In genomic region chr7:35118099-35118781, GRCm38 (mm10) we compare ENCODE assay signal across 7 mouse cellular contexts. TPM values are rescaled to one million over a fixed set of nuclear protein-coding genes. Genes with fewer than 3 reads are reported as not detected.
DNase-seq lines count a peak whose midpoint lies in the region; ATAC-seq and TF ChIP-seq lines count a peak whose summit lies in the region.

No protein-coding gene starts in this region.

- ATAC-seq in intestine, postnatal 0 days = peak; percentile 26
- ATAC-seq in limb, embryonic 12.5 days (ENCODE audit: insufficient number of reproducible peaks, insufficient read depth, low FRiP score, low TSS enrichment, low read depth) = peak; percentile 64; the same call in 1 of the 2 replicates
- peak; percentile 74 for ATAC-seq in midbrain, embryonic 11.5 days (ENCODE audit: low FRiP score)

- no peaks in the 10 kb centered on the region for H3K9me3 ChIP-seq in embryonic facial prominence, embryonic 10.5 days
- no peaks in the 10 kb centered on the region for H3K9me3 ChIP-seq in intestine, postnatal 0 days (ENCODE audit: control insufficient read depth)
- H3K9me3 ChIP-seq in limb, embryonic 12.5 days = no peaks in the 10 kb centered on the region
- H3K9me3 ChIP-seq in midbrain, embryonic 11.5 days (ENCODE audit: control insufficient read depth, low read length) = no peaks in the 10 kb centered on the region

- H3K27ac ChIP-seq in embryonic facial prominence, embryonic 10.5 days (replicated peaks) = peak overlapping the region; percentile 76
- peak overlapping the region; percentile 96 for H3K27ac ChIP-seq in intestine, postnatal 0 days (ENCODE audit: low read depth, low read length)
- H3K27ac ChIP-seq in limb, embryonic 12.5 days = peak overlapping the region; percentile 64
- H3K27ac ChIP-seq in midbrain, embryonic 11.5 days (ENCODE audit: low read depth, low read length) = no peak overlapping the region

- peaks cover 39% of the 10 kb centered on the region for H3K4me1 ChIP-seq in embryonic facial prominence, embryonic 10.5 days
- 0 out of 2 replicates have a peak, but pooled peaks cover 2% of the 10 kb centered on the region for H3K4me1 ChIP-seq in intestine, postnatal 0 days (replicated peaks; ENCODE audit: control insufficient read depth, insufficient read depth, low read length)
- H3K4me1 ChIP-seq in limb, embryonic 12.5 days (replicated peaks) = peaks cover 18% of the 10 kb centered on the region
- peaks cover 12% of the 10 kb centered on the region for H3K4me1 ChIP-seq in midbrain, embryonic 11.5 days (ENCODE audit: control insufficient read depth, insufficient read depth, low read length)

- peaks cover 92% of the 10 kb centered on the region for H3K27me3 ChIP-seq in embryonic facial prominence, embryonic 10.5 days (replicated peaks; ENCODE audit: low read depth, poor library complexity, severe bottlenecking)
- H3K27me3 ChIP-seq in intestine, postnatal 0 days (replicated peaks; ENCODE audit: control insufficient read depth, insufficient read depth, low read length) = no peaks in the 10 kb centered on the region
- H3K27me3 ChIP-seq in limb, embryonic 12.5 days = peaks cover 82% of the 10 kb centered on the region
- peaks cover 59% of the 10 kb centered on the region for H3K27me3 ChIP-seq in midbrain, embryonic 11.5 days (ENCODE audit: control insufficient read depth, insufficient read depth, low read length)

- peak overlapping the region; percentile 87 for H3K9ac ChIP-seq in intestine, postnatal 0 days (ENCODE audit: low read depth, low read length)
- peak overlapping the region; percentile 63 for H3K9ac ChIP-seq in limb, embryonic 12.5 days (replicated peaks)
- H3K9ac ChIP-seq in midbrain, embryonic 11.5 days (ENCODE audit: low read length) = peak overlapping the region; percentile 54

- peak overlapping the region; percentile 93 for H3K4me2 ChIP-seq in intestine, postnatal 0 days (replicated peaks; ENCODE audit: low read depth)
- peak overlapping the region; percentile 93 for H3K4me2 ChIP-seq in limb, embryonic 12.5 days
- peak overlapping the region; percentile 75 for H3K4me2 ChIP-seq in midbrain, embryonic 11.5 days

- DNase-seq in adrenal gland, postnatal 14 days = peak; percentile 87
- peak; percentile 89 for DNase-seq in embryonic facial prominence, embryonic 10.5 days (ENCODE audit: low spot score)
- DNase-seq in heart, adult 18-20 months = peak; percentile 90 to 91
- DNase-seq in midbrain, embryonic 11.5 days (ENCODE audit: low spot score, missing footprints) = peak; percentile 98
- DNase-seq in skeletal muscle tissue, adult 2 months (ENCODE audit: low read depth, low spot score) = peak; percentile 62

- no peaks in the 10 kb centered on the region for H3K36me3 ChIP-seq in embryonic facial prominence, embryonic 10.5 days (replicated peaks)
- H3K36me3 ChIP-seq in intestine, postnatal 0 days (ENCODE audit: control insufficient read depth, insufficient read depth) = no peaks in the 10 kb centered on the region; the same call in 1 of the 2 replicates
- H3K36me3 ChIP-seq in limb, embryonic 12.5 days = no peaks in the 10 kb centered on the region
- no peaks in the 10 kb centered on the region for H3K36me3 ChIP-seq in midbrain, embryonic 11.5 days (ENCODE audit: control insufficient read depth, insufficient read depth, low read length)

- H3K4me3 ChIP-seq in embryonic facial prominence, embryonic 10.5 days = peak overlapping the region; percentile 68
- peak overlapping the region; percentile 79 for H3K4me3 ChIP-seq in intestine, postnatal 0 days (ENCODE audit: low read depth, low read length)
- H3K4me3 ChIP-seq in limb, embryonic 12.5 days (replicated peaks) = peak overlapping the region; percentile 55
- peak overlapping the region; percentile 46 for H3K4me3 ChIP-seq in midbrain, embryonic 11.5 days (ENCODE audit: low read depth, low read length)

- WGBS in embryonic facial prominence, embryonic 10.5 days = under 1% methylated on average over 49 of the region's 49 CpGs
- WGBS in intestine, postnatal 0 days = under 1% methylated on average over 49 of the region's 49 CpGs
- under 1% methylated on average over 49 of the region's 49 CpGs for WGBS in limb, embryonic 12.5 days
- WGBS in midbrain, embryonic 11.5 days = 0% methylated on average over 49 of the region's 49 CpGs

- TF ChIP-seq CTCF in intestine, postnatal 0 days (IDR thresholded peaks at IDR 0.05; ENCODE audit: low read depth) = peak; percentile 61

RNA-seq across cellular contexts. Expression of gene Cebpa, which starts 0.9 kb away (rescaled TPM):
- 178 and 183 TPM in 2 replicates for total RNA-seq in adrenal gland, postnatal 14 days (2021)
- 0.39 and 0.45 TPM in 2 replicates for polyA plus RNA-seq in embryonic facial prominence, embryonic 10.5 days (2016; fragmentation: Nextera tagmentation; extraction: Ambion mirVana)
- total RNA-seq in heart, adult 18-20 months (2021) = 10 to 100 TPM in 1 of 2 experiments, 1 to 10 TPM in 1; 8.0 to 22.5 TPM
- polyA plus RNA-seq in intestine, postnatal 0 days (2015; fragmentation: Nextera tagmentation; extraction: Ambion mirVana) = 25.1 and 28.0 TPM in 2 replicates
- polyA plus RNA-seq in limb, embryonic 12.5 days (2016; fragmentation: Nextera tagmentation; extraction: Ambion mirVana) = 1.6 and 1.8 TPM in 2 replicates
- 0.37 and 0.60 TPM in 2 replicates for polyA plus RNA-seq in midbrain, embryonic 11.5 days (2014; fragmentation: Nextera tagmentation; extraction: Ambion mirVana)
